Mouse (Mus musculus) olfactory bulb, adult 2 months (tissue): ENCODE measurements around the gene Kcnb1.

Source experiments
- CTCF ChIP-seq: fragments of 200-500 bp; IDR thresholded peaks from 2 replicates; pipeline ENCODE4 v1.5.1; 2012; ENCODE audit warnings: low read depth, mild to moderate bottlenecking, low read length, moderate library complexity; ENCODE audit not compliant: insufficient read depth
- POLR2A ChIP-seq: fragments of 200-500 bp; IDR thresholded peaks from 2 replicates; pipeline ENCODE4 v1.6.1; 2012; ENCODE audit warnings: mild to moderate bottlenecking, low read depth, low read length, moderate library complexity; ENCODE audit not compliant: insufficient read depth

DNA sequence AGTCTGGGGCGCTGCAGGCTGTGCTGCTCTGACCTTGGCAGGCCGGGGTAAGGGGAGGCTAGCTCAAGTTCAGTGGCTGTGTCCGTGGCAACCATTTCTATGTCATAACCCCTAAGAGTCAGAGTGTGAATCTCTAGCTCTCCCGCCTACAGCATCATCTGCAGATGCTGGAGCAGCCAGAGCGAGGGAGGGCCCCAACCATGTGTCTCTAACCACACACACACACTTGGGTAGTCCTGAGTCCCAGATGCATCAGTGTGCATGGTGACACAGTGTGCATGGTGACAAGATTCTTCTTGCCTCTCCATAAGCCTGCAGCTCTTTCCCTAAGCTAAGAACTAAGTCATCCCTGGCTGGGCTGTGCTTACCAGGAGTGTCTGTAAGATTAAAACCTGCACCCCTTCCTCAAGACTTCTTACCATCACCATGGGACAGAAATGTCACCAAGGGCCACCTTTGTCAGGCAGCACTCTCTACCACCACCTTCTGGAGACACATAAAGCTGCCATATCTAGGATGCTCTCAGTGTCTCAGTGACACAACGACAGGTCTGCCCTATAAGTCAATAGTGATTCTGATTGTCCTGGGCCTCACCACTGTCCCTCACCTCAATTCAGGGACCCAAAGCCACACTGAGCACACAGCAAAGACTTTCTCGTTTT, 13.7 kb upstream of the Kcnb1 start:
- TF ChIP-seq CTCF (no peak), POLR2A (no peak)
